Mouse (Mus musculus) hindlimb bud, embryonic 11.5 days (tissue): ENCODE measurements around the gene Ttc41.

Experiments
- DNase-seq: peaks from one replicate; pipeline ENCODE4 v3.0.0-alpha.2; 2012; ENCODE audit warnings: low read depth, low spot score; ENCODE audit errors: extremely low spot score

Ttc41 gene

GRCm38 (mm10) chr10:86824093-86824492 lies 118.5 kb downstream of the Ttc41 start:
- DNase-seq = no peak

- no peak for DNase-seq
These were observed 119.3 kb downstream of the Ttc41 start for GRCm38 (mm10) chr10:86824871-86825270.

- no peak for DNase-seq
These were observed 120.4 kb downstream of the Ttc41 start for GRCm38 (mm10) chr10:86825871-86826522.
